Mouse (Mus musculus) spleen, adult 2 months (tissue): ENCODE results near the gene Pla2g12a.

Source experiments
- CTCF ChIP-seq: fragments of 200-500 bp; IDR thresholded peaks from 2 replicates; pipeline ENCODE4 v1.5.1; 2011; ENCODE audit warnings: mild to moderate bottlenecking, inconsistent platforms; ENCODE audit not compliant: insufficient read depth, insufficient read length, insufficient replicate concordance; ENCODE audit errors: extremely low read depth
- POLR2A ChIP-seq: fragments of 200-500 bp; IDR thresholded peaks from 2 replicates; pipeline ENCODE4 v1.6.1; 2011; ENCODE audit warnings: low read depth, low read length, inconsistent platforms

DNA sequence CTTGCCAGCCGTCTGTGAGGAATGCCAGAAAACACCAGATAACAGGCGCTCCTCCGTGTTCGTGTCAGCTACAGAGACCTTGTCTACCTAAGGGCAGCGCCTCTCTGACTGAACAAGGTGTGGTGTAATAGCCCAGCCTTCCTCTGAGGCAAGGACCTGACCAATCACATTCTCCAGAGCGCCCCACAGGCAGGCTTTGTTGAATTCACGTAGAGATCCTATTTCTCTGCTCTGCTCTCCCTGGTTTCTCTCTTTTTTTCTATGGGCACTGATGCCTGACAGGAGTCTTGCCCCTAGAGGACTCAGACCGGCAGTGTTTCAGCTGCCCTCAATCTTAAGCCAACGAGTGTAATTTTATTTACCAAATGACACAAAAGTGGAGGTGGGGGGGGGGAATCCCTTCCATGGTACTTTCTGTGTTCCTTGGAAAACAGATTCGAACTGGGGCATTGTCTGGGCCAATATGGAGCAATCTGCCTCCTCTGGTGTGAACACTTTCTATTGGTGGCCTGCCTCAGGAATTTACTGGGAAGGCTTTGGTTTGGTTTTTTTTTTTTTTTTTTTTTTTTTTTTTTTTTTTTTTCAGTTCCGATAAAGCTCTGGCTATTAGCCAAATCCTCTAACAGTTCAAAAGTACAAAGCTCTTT, 42.2 kb upstream of the Pla2g12a start:
- TF ChIP-seq POLR2A: no peak
- TF ChIP-seq CTCF: no peak
